In the genomic region with DNA sequence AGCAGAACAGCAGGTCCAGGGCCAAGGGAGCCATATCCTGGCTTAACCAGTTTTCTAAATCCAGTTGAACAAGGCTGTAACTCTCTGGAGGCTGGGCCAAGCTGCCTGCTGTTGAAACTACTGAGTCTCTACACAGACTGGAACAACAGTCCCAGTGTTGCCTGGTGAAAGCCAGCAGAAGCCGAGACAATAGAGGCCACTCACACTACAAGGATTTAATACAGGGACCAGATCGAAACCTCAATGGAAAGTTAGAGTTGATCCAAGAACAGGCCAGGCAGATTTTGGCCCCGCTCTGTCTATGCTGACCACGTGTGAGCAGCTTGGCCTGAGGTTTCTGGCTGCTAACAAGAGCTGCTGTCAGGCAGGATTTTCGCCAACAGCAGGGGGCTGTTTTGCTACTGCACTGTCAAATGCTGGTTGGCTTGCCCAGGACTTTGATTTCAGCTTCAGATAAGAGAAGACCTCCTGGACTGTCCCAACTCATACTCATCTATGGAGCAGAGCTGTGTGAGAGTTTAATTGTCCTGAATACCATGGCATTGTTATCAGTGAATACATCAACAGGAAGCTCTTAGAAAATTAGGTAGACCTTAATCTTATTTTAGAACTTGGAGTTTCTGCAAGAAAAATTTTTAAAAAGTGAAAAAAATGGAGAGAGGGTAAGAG, we compare ENCODE assay signal across 8 mouse cellular contexts.
A peak's percentile ranks its signal among the peaks of the same experiment; 100 is the strongest.
DNase-seq lines count a peak whose midpoint lies in the region; ATAC-seq lines count a peak whose summit lies in the region.

No protein-coding gene starts in this region.

- WGBS in heart, embryonic 11.5 days (ENCODE audit: insufficient replicate concordance): 32% methylated on average over 5 of the region's 5 CpGs
- 23% methylated on average over 5 of the region's 5 CpGs for WGBS in embryonic facial prominence, embryonic 15.5 days
- WGBS in lung, embryonic 16.5 days: 14% methylated on average over 5 of the region's 5 CpGs

- DNase-seq in heart, adult 11 months: peak; percentile 97
- DNase-seq in heart, postnatal 10 days: peak; percentile 49 to 54
- peak; percentile 32 to 44 for DNase-seq in kidney, postnatal 4 days
- DNase-seq in right cerebral cortex, postnatal 25 days: peak; percentile 31
- no peak for DNase-seq in B cell, adult 2 months

- H3K9ac ChIP-seq in heart, embryonic 11.5 days (ENCODE audit: low read depth, low read length): no peak overlapping the region
- no peak overlapping the region for H3K9ac ChIP-seq in embryonic facial prominence, embryonic 15.5 days
- no peak overlapping the region for H3K9ac ChIP-seq in lung, embryonic 16.5 days (ENCODE audit: low read length)

- no peak overlapping the region for H3K4me3 ChIP-seq in heart, embryonic 11.5 days (ENCODE audit: low read depth, low read length)
- H3K4me3 ChIP-seq in embryonic facial prominence, embryonic 15.5 days (replicated peaks): no peak overlapping the region
- H3K4me3 ChIP-seq in lung, embryonic 16.5 days (ENCODE audit: low read length): no peak overlapping the region

- H3K4me1 ChIP-seq in heart, embryonic 11.5 days (ENCODE audit: control insufficient read depth, insufficient read depth, low read length): no peaks in the 10 kb centered on the region
- peaks cover 12% of the 10 kb centered on the region; the same call in 1 of the 2 replicates for H3K4me1 ChIP-seq in embryonic facial prominence, embryonic 15.5 days
- H3K4me1 ChIP-seq in lung, embryonic 16.5 days (replicated peaks; ENCODE audit: control insufficient read depth, insufficient read depth, low read length): peaks cover 3% of the 10 kb centered on the region

- no peak overlapping the region for H3K27ac ChIP-seq in heart, embryonic 11.5 days (ENCODE audit: low read depth, low read length)
- H3K27ac ChIP-seq in embryonic facial prominence, embryonic 15.5 days (replicated peaks): peak overlapping the region; percentile 75
- H3K27ac ChIP-seq in lung, embryonic 16.5 days (ENCODE audit: low read length): peak overlapping the region; percentile 38

- ATAC-seq in heart, embryonic 11.5 days (replicated peaks; ENCODE audit: insufficient number of reproducible peaks, low FRiP score, low TSS enrichment): no peak
- peak; percentile 75; the same call in 1 of the 2 replicates for ATAC-seq in embryonic facial prominence, embryonic 15.5 days (ENCODE audit: insufficient number of reproducible peaks, low FRiP score, low TSS enrichment, low read depth)
- peak; percentile 89 for ATAC-seq in lung, embryonic 16.5 days (ENCODE audit: low read depth)

- no peaks in the 10 kb centered on the region for H3K9me3 ChIP-seq in heart, embryonic 11.5 days (replicated peaks; ENCODE audit: control insufficient read depth, low read length)
- H3K9me3 ChIP-seq in embryonic facial prominence, embryonic 15.5 days (replicated peaks): no peaks in the 10 kb centered on the region
- no peaks in the 10 kb centered on the region for H3K9me3 ChIP-seq in lung, embryonic 16.5 days (ENCODE audit: control insufficient read depth, low read length)

- H3K36me3 ChIP-seq in heart, embryonic 11.5 days (ENCODE audit: control insufficient read depth, insufficient read depth, low read length): no peaks in the 10 kb centered on the region
- no peaks in the 10 kb centered on the region for H3K36me3 ChIP-seq in embryonic facial prominence, embryonic 15.5 days
- H3K36me3 ChIP-seq in lung, embryonic 16.5 days (ENCODE audit: control insufficient read depth, insufficient read depth, low read length): no peaks in the 10 kb centered on the region

- H3K4me2 ChIP-seq in heart, embryonic 11.5 days: no peak overlapping the region
- no peak overlapping the region for H3K4me2 ChIP-seq in embryonic facial prominence, embryonic 15.5 days (replicated peaks)
- no peak overlapping the region for H3K4me2 ChIP-seq in lung, embryonic 16.5 days (ENCODE audit: low read depth, low read length)

- intact Hi-C loops in heart, postnatal 10 days (cut with DNase I): loop anchor here (5.0 kb wide), 1 partner anchor 59 kb away; no protein-coding TSS in a partner anchor

- H3K27me3 ChIP-seq in heart, embryonic 11.5 days (ENCODE audit: control insufficient read depth, insufficient read depth, low read length): no peaks in the 10 kb centered on the region
- H3K27me3 ChIP-seq in embryonic facial prominence, embryonic 15.5 days: no peaks in the 10 kb centered on the region
- no peaks in the 10 kb centered on the region for H3K27me3 ChIP-seq in lung, embryonic 16.5 days (ENCODE audit: control insufficient read depth, insufficient read depth, low read depth, low read length)

Comparison
In these comparisons a context has a peak if more than half of its experiments do, and no peak if none do; other contexts are left out.
1. DNase-seq: peak in heart, adult 11 months (single experiment), heart, postnatal 10 days (2 of 2), kidney, postnatal 4 days (2 of 2) and right cerebral cortex, postnatal 25 days (single experiment); none in B cell, adult 2 months (0 of 2).